Mouse (Mus musculus) lung, postnatal 10 days (tissue): ENCODE measurements around the gene Bcl10.
A peak's percentile ranks its signal among the peaks of the same experiment; 100 is the strongest.
"Not testable (repeated sequence)": the region's sequence is repeated elsewhere in the genome, so short reads cannot be mapped to it uniquely, and the experiment has no call there.

Experiments used
- DNase-seq: peaks from one replicate; pipeline ENCODE4 v3.0.0; 2021

Bcl10 gene

GRCm38 (mm10) chr3:145922019-145922854 lies at the start of gene Bcl10:
Gene Bcl10, plus strand, starts transcription at chr3:145922804.
- no peak for DNase-seq

- no peak for DNase-seq
Observed at GRCm38 (mm10) chr3:145873271-145873670, 49.3 kb upstream of the Bcl10 start.

DNA sequence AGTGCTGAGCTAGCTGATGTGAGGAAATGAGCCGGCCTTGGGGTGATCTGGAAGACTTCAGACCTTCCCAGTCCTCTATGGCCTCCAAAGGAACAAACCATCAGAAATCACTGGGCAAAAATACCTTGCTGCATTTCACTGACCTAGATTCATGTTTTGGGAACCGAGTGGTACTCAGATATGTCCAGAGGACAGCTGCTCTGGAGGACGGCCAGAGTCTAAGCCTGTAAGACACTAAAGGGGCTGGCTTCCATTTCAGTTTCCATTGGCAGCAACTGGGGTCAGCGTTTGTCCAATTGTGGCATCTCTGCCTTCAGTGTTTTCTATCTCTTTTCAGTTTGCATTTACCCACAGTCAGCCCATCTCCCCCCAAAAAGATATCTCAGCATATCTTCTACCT lies 48.5 kb upstream of the Bcl10 start:
- peak; percentile 71 for DNase-seq

- no peak for DNase-seq
Observed at GRCm38 (mm10) chr3:145876120-145876519, 46.5 kb upstream of the Bcl10 start.

DNA sequence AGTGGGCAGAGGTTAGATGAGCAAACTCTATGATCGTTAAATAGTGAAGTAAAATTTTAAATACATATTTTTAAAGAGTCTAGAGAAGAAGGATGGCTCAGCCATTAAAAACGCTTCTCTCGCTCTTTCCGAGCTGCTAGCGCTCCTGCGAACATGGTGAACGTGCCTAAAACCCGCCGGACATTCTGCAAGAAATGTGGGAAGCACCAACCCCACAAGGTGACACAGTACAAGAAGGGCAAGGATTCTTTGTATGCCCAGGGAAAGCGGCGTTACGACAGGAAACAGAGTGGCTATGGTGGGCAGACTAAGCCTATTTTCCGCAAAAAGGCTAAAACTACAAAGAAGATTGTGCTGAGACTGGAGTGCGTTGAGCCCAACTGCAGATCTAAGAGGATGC lies 43.7 kb upstream of the Bcl10 start:
- DNase-seq, result not testable (repeated sequence)

- no peak for DNase-seq
Observed at GRCm38 (mm10) chr3:145880335-145880734, 42.3 kb upstream of the Bcl10 start.

GRCm38 (mm10) chr3:145882076-145882874 lies 40.3 kb upstream of the Bcl10 start:
- no peak for DNase-seq

DNA sequence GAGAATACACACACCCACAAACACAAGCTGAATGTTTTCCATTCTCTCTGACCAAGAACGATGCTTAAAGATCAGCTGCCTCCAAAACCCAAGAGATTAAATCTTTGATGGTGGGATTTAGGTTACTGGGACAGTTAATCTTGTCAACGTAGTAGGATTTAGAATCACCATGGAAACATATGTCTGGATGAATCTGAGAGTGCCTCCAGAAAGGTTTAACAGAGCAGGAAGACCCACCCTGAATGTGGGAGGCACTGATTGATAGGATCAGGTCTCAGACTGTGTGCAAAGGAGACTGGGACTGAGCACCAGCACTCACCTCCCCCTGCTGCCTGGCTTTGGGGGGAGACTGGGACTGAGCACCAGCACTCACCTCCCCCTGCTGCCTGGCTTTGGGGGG lies 39.4 kb upstream of the Bcl10 start:
- no peak for DNase-seq

DNA sequence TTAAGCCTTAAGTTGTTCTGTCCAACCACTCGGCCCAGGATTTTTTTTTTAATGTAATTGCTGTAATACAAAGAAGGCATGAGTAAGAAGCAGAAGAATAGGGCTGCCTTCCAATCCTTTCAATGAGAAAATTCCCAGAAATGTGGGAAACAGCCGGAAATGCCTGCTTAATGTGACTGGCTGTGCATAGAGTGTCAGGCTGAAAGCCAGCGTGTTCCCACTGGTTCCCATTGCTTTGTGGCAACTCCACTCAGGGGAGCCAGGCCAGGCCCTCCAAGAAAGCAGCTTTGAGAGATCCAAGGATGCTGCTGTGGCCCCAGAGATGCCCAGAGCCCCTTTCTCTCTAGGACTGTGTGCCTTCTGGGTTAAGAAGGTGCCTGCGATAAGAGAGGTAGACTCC lies 37.2 kb upstream of the Bcl10 start:
- DNase-seq, result peak; percentile 54

- DNase-seq, result peak; percentile 79
Observed at GRCm38 (mm10) chr3:145885851-145886464, 36.6 kb upstream of the Bcl10 start.

GRCm38 (mm10) chr3:145887430-145887971 lies 35.1 kb upstream of the Bcl10 start:
- peak; percentile 16 for DNase-seq

- no peak for DNase-seq
Observed at GRCm38 (mm10) chr3:145890346-145891132, 32.1 kb upstream of the Bcl10 start.

DNA sequence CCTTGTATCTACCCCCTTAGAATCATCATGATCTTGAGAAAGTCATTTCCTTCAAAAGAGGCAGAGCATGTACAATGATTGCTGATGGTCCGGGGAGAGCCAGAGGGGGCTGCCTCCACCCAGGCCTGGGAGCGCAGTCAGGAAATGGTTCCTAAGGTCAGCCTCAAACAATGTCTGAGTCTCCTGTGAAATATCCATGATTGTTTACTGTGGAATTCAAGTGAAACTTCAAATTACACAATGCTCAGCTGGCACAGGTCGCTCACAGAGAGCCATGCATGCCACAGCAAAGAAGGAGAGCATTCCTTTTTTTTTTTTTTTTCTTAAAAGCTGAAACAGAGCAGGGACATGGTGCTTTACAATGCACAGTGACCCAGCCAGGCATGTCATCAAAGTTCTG lies 30.2 kb upstream of the Bcl10 start:
- DNase-seq, result peak; percentile 11

DNA sequence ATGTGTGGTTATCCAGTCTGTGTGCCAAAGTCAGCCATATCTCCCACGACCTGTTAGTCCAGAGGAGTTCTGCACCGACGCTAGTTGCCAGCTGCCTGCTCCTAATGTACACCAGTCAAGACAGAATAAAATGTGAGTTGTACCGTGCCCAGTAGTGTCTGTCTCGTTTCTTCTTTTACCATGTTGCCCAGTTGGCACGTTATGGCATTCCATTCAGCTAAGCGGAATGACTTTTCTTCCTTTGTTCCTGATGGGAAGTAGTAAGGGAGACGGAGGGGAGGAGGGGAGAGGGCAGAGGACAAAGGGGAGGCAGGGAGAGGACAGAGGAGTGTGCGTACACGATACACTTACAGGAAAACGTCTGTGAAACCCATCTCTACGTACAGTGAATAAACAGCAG lies 28.5 kb upstream of the Bcl10 start:
- DNase-seq, result no peak

GRCm38 (mm10) chr3:145897749-145898148 lies 24.9 kb upstream of the Bcl10 start:
- DNase-seq, result peak; percentile 47

GRCm38 (mm10) chr3:145899832-145900231 lies 22.8 kb upstream of the Bcl10 start:
- DNase-seq, result no peak

DNA sequence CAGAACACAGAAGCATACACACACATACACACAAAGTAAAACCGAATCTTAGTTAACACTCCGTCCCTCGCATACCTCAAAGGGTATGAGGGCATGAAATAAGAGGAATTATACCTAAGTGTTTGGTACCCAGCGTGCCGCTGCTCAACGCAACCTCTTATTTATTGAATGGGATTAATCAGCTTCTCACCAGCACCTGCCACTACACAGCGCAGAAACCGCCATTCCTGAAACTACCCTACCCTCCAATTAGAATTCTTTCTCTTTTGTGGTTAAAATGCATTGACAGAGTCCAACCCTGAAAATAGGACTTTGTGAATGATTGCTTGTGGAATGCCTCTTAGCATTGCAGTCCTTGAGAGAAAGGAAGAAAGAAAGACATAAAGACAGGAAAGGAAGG lies 19.1 kb upstream of the Bcl10 start:
- no peak for DNase-seq

DNA sequence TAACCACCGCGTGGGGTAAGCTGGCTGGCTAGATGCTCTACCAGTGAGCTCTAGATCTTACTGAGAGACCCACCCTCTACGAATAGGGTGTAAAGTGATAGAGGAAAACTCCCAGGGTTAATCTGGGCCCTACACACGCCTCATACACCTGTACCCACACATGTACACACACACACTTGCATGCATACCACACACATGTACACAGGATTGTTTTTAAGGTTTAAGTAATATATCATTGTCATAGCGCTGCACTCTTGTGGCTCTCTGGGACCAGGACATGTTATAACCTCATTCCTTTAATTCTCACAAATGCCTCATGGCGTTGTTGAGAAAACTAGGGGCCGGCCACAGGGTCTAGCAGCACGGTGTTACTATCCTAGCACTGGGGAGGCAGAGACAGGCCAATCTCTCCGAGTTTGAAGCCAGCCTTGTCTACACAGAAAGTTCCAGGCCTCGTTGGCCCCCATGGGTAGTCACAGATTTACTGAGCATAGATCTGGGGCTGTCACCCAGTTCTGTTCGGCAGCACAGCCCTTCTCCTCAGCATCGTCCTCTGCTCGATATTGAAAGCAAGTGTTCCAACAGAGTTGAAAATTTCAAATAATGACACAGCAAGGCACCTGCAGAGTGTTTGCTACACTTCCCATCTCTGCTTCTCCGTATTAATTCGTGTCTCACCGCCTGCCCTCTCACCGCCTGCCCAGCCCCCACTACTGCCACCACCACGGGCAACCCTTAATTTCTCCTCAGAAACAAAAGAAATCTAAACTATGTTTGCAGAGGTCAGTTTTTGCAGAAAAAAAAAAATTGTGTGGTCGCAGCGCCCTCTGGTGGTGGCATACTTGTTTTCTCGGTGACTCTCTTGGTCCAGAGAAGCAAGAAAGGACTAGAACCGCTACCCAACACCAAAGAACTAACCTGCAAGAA lies 17.5 kb upstream of the Bcl10 start:
- DNase-seq, result peak; percentile 78

- no peak for DNase-seq
Observed at GRCm38 (mm10) chr3:145906582-145906981, 16.0 kb upstream of the Bcl10 start.

DNA sequence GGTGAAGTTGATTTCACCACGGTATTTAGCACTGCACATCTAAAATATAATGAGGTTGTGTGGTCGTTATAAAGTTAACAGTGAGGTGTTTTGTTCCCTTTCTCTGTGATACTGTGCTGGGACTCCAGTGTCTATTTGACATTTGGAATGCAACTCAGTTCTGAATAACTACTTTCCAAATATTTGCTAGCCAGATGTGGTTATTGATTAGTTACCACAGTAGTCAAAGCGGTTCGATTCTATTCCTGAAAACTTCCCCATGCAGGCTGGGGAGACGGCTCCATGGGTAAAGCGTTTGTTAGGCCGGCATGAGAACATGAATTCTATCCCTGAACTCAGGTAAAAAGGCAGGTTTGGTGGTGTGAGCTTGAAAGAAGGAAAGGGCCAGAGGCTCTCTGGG lies 10.1 kb upstream of the Bcl10 start:
- DNase-seq, result no peak

DNA sequence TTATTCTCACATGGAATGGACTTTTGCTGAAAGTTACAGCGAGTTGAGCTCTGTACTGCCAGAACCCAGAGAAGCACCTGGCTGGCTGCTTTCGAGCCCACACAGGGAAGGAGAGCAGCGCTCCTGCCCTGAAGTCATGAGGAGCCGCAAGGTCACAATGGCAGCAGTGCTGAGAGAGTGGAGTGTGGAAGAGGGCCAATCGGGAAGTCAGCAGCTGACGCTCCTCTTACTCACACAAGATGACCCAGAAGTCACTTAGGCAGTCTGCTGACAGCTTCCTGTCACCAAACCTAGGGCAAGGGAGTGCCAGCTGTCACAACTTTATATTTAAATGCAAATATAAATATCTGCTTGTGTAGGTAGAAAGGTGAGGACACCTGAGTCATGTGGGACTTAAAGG lies 9.3 kb upstream of the Bcl10 start:
- DNase-seq, result no peak
